Mouse (Mus musculus) spleen, adult 2 months (tissue): ENCODE data around the gene Pbp2.

Experiments
- CTCF ChIP-seq: fragments of 200-500 bp; IDR thresholded peaks from 2 replicates; pipeline ENCODE4 v1.5.1; 2011; ENCODE audit warnings: mild to moderate bottlenecking, inconsistent platforms; ENCODE audit not compliant: insufficient read depth, insufficient read length, insufficient replicate concordance; ENCODE audit errors: extremely low read depth
- POLR2A ChIP-seq: fragments of 200-500 bp; IDR thresholded peaks from 2 replicates; pipeline ENCODE4 v1.6.1; 2011; ENCODE audit warnings: low read depth, low read length, inconsistent platforms

DNA sequence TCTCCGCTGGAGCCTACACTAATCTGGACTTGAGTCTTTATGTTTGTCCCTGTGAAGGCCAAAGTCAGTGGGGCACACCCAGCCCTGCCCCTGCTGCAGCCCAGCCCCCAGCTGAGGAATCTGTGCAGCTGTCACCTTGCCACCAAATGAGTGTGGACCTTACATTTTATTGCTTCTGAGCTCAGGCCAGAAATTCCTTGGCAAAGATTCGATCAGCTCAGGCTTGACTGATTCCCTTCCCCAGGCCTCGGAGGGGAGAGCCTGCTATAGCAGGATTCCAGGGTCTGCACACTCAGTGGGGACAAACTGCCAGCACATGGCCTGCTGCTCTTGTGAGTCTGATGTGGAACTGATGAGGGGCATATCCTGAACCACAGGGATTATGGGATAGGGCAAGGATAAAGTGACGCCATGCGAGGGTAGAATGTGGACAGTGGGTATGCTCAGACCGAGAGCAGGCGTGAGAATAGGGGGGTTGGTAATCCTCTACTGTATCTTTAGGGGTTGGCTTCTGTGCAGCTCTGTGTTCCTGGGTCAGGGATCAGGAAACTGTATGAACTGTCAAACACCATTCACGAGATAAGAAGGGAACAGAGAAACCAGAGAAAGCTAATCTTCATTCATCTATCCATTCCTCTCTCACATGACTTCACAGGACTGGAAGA, 41.6 kb upstream of the Pbp2 start:
- TF ChIP-seq POLR2A (no peak), CTCF (no peak)
